Mouse (Mus musculus): ENCODE measurements around the gene Get4. TPM values are rescaled to one million over a fixed set of nuclear protein-coding genes. Genes with fewer than 3 reads are reported as not detected.

Gene Get4
- total RNA-seq, 2 experiments from 2014 or later, result 28.7 to 30.3 TPM

DNA sequence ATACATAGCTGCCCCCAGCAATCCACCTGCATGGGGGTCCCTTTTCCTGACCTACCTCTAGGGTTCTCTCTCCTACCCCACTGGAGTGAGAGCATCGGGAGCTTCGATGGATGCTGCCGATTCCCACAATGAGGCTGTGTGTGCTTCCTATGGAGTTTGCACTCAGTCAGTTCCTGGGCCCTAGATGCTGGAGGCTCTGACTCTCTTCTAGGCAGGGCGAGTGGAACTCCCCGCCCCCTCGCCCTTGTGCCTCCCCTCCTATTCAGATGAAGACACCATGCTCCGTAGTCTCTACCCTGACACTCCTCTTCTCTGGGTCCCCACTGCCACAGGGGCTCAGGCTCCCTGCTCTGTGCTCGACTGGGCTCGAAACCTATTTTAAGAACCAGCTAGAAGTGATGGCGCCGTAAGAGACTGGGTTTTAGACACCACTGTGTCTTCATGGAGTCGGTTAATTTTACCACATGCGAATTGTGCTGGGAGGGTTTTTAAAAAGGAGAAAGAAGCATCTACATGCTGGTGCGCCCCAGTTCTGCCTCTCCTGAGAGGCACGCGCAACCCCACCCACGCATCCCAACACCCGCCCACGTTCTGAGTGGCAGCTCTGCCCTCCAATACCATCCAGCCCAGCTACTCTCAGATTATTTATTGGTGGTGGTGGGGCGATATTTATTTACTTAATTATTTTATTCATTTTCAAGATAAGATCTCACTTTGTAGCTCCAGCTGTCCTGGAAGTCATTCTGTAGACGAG, 65.8 kb downstream of the Get4 start:
- DNase-seq, result no peak

Other genes starting within 250 kb of the Get4 start
- 1 to 10 TPM in 1 of 2 experiments, under 1 TPM in 1; 0.91 to 1.3 TPM for gene Prkar1b, start 102.3 kb upstream of the Get4 start, total RNA-seq (2021)
- 10 to 100 TPM; 11.9 to 12.1 TPM for gene Dnaaf5, start 102.1 kb upstream of the Get4 start, total RNA-seq (2021)
- gene Sun1, start 51.7 kb upstream of the Get4 start, total RNA-seq (2021), result 10 to 100 TPM; 33.2 to 35.6 TPM
- 1 to 10 TPM; 1.1 to 1.4 TPM for gene Adap1, start 73.3 kb downstream of the Get4 start, total RNA-seq (2021)
- gene Cox19, start 99.1 kb downstream of the Get4 start, total RNA-seq (2021), result 10 to 100 TPM; 74.4 to 86.5 TPM
- gene Cyp2w1, start 100.3 kb downstream of the Get4 start, total RNA-seq (2021), result not detected
- gene Gpr146, start 125.4 kb downstream of the Get4 start, total RNA-seq (2021), result 10 to 100 TPM; 23.5 to 23.6 TPM
- gene C130050O18Rik, start 153.0 kb downstream of the Get4 start, total RNA-seq (2021), result under 1 TPM; 0.32 to 0.61 TPM
- 1 to 10 TPM in 1 of 2 experiments, under 1 TPM in 1; 0.82 to 1.6 TPM for gene Gper1, start 170.8 kb downstream of the Get4 start, total RNA-seq (2021)
- gene 3110082I17Rik, start 208.2 kb downstream of the Get4 start, total RNA-seq (2021), result 1 to 10 TPM; 7.8 to 8.0 TPM
- gene Zfand2a, start 232.2 kb downstream of the Get4 start, total RNA-seq (2021), result 1 to 10 TPM; 7.3 to 8.2 TPM

All from gastrocnemius, postnatal 25 days (tissue).